Mouse (Mus musculus) left cerebral cortex, adult 9 months (tissue): ENCODE results near the gene Tsr3.
A peak's percentile ranks its signal among the peaks of the same experiment; 100 is the strongest.
"Not testable (repeated sequence)": the region's sequence is repeated elsewhere in the genome, so short reads cannot be mapped to it uniquely, and the experiment has no call there.

Source experiments
- DNase-seq, 2 experiments: peaks; one replicate each; pipeline ENCODE4 v3.0.0; 2022; ENCODE audit warnings: low spot score in 2 of 2

Tsr3 gene

GRCm38 (mm10) chr17:25239695-25240636 lies at the start of gene Tsr3, which contains the start of gene Gnptg:
Gene Tsr3, plus strand, starts transcription at chr17:25240170.
Gene Gnptg, minus strand, starts transcription at chr17:25240124.
- peak; percentile 62 to 79 for DNase-seq

- no peak for DNase-seq
Measured at GRCm38 (mm10) chr17:25202401-25202800, 37.6 kb upstream of the Tsr3 start.

GRCm38 (mm10) chr17:25210006-25210405 lies 30.0 kb upstream of the Tsr3 start:
- no peak for DNase-seq

- no peak for DNase-seq
Measured at GRCm38 (mm10) chr17:25210680-25211466, 29.1 kb upstream of the Tsr3 start.

GRCm38 (mm10) chr17:25211705-25212104 lies 28.3 kb upstream of the Tsr3 start:
- no peak for DNase-seq

- DNase-seq = no peak
Measured at GRCm38 (mm10) chr17:25215431-25215830, 24.5 kb upstream of the Tsr3 start.

GRCm38 (mm10) chr17:25218967-25219366 lies 21.0 kb upstream of the Tsr3 start:
- DNase-seq = no peak

- no peak for DNase-seq
Measured at GRCm38 (mm10) chr17:25219492-25220295, 20.3 kb upstream of the Tsr3 start.

GRCm38 (mm10) chr17:25220746-25221145 lies 19.2 kb upstream of the Tsr3 start:
- no peak for DNase-seq

GRCm38 (mm10) chr17:25221821-25222503 lies 18.0 kb upstream of the Tsr3 start:
- peak; percentile 47 to 55 for DNase-seq

GRCm38 (mm10) chr17:25222504-25222940 lies 17.4 kb upstream of the Tsr3 start:
- peak in 1 of 2 experiments; percentile 37 for DNase-seq

- no peak for DNase-seq
Measured at GRCm38 (mm10) chr17:25222951-25223601, 16.9 kb upstream of the Tsr3 start.

GRCm38 (mm10) chr17:25224586-25225222 lies 15.3 kb upstream of the Tsr3 start:
- no peak for DNase-seq

GRCm38 (mm10) chr17:25225659-25226058 lies 14.3 kb upstream of the Tsr3 start:
- no peak for DNase-seq

- DNase-seq = no peak
Measured at GRCm38 (mm10) chr17:25227991-25228390, 12.0 kb upstream of the Tsr3 start.

- DNase-seq = not testable (repeated sequence)
Measured at GRCm38 (mm10) chr17:25230014-25230655, 9.8 kb upstream of the Tsr3 start.

GRCm38 (mm10) chr17:25230700-25231099 lies 9.3 kb upstream of the Tsr3 start:
- DNase-seq = no peak

- not testable (repeated sequence) for DNase-seq
Measured at GRCm38 (mm10) chr17:25231621-25232020, 8.3 kb upstream of the Tsr3 start.

- DNase-seq = no peak
Measured at GRCm38 (mm10) chr17:25235635-25236034, 4.3 kb upstream of the Tsr3 start.
